Mouse (Mus musculus): ENCODE data around the gene Slc25a11. TPM values are rescaled to one million over a fixed set of nuclear protein-coding genes. Genes with fewer than 3 reads are reported as not detected.

Gene Slc25a11
- total RNA-seq, 1 experiment: 97.4 TPM

DNA sequence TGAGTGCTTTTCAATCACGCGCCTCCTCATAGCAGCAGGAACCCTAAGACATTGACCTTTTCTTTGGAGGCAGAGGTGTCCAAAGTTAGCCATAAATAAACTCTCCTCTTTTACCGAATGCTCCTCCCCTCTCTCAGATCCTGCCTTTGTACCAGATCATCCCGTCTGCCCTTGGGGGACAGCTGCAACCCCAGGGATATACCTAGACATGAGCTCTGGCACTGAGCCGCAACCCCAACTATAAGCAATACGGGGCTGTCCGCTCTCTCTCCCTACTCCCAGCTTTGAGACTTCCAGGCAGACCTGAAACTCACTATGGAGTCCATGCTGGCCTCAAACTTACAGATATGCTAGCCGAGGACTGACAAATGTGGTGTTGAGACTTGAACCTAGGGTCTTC, 19.4 kb upstream of the Slc25a11 start:
- H3K9me3 ChIP-seq (ENCODE audit: control insufficient read depth, insufficient read depth, low read depth, low read length): no peaks in the 10 kb centered on the region
- TF ChIP-seq MAFK (IDR thresholded peaks at IDR 0.05; ENCODE audit: insufficient read depth, low read depth, low read length): no peak
- TF ChIP-seq ZC3H11A (IDR thresholded peaks at IDR 0.05; ENCODE audit: borderline replicate concordance, low read depth, low read length): no peak
- no peak for TF ChIP-seq ZNF384 (IDR thresholded peaks at IDR 0.05; ENCODE audit: low read depth, low read length)
- no peak for TF ChIP-seq HCFC1 (IDR thresholded peaks at IDR 0.05; ENCODE audit: borderline replicate concordance, insufficient read depth, low read length)
- TF ChIP-seq CHD2 (IDR thresholded peaks at IDR 0.05; ENCODE audit: low read depth, low read length): no peak
- peaks cover 0 to 5% of the 10 kb centered on the region in 2 experiments; a peak in 2 of 4 replicates for H3K4me1 ChIP-seq (ENCODE audit: control insufficient read depth in 2 of 2, insufficient read depth in 2 of 2, low read length in 2 of 2, poor library complexity in 1 of 2)
- no peak for DNase-seq (ENCODE audit: low read depth, low spot score)
- in situ Hi-C loops (cut with MboI; ENCODE audit: low sequenced_read_pairs in 2 of 2, unreplicated experiment in 2 of 2): no loop called here
- H3K9ac ChIP-seq (ENCODE audit: insufficient read depth, low read depth, low read length, poor library complexity, severe bottlenecking): no peak overlapping the region; the same call in 1 of the 2 replicates
- H3K27ac ChIP-seq (ENCODE audit: insufficient read depth, low read depth, low read length, poor library complexity, severe bottlenecking): no peak overlapping the region
- H3K4me3 ChIP-seq (ENCODE audit: insufficient read depth in 1 of 2, low read depth in 1 of 2, low read length in 2 of 2, poor library complexity in 1 of 2, severe bottlenecking in 1 of 2): no peak overlapping the region
- H3K36me3 ChIP-seq (ENCODE audit: control insufficient read depth, insufficient read depth, low read length, poor library complexity, severe bottlenecking): peaks cover 34% of the 10 kb centered on the region

DNA sequence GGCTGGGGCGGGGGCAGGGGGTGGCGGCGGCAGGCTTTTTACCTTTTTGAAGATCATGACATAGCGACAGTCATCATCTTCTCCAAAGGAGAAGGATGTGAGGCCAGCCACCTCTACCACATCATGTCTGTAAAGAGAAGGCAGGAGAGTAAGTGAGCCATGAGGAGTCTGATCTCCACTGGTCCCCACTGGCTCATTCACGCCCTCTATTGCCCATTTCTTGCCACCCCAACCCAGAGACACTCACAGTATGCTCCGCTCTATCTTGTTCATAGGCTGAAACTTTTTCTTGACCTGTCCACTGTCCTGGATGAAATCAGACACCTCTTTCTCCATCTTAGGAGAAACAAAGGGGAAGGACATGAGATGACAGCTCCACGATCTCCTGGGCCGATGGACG, 17.5 kb upstream of the Slc25a11 start:
- Histone ChIP-seq H3K4me3 (ENCODE audit: insufficient read depth in 1 of 2, low read depth in 1 of 2, low read length in 2 of 2, poor library complexity in 1 of 2, severe bottlenecking in 1 of 2) (no peak overlapping the region), H3K36me3 (ENCODE audit: control insufficient read depth, insufficient read depth, low read length, poor library complexity, severe bottlenecking) (peaks cover 35% of the 10 kb centered on the region), H3K9ac (ENCODE audit: insufficient read depth, low read depth, low read length, poor library complexity, severe bottlenecking) (no peak overlapping the region), H3K27ac (ENCODE audit: insufficient read depth, low read depth, low read length, poor library complexity, severe bottlenecking) (no peak overlapping the region), H3K9me3 (ENCODE audit: control insufficient read depth, insufficient read depth, low read depth, low read length) (no peaks in the 10 kb centered on the region), H3K4me1 (ENCODE audit: control insufficient read depth in 2 of 2, insufficient read depth in 2 of 2, low read length in 2 of 2, poor library complexity in 1 of 2) (no peaks in the 10 kb centered on the region; a peak in 1 of 4 replicates)
- TF ChIP-seq HCFC1 (IDR thresholded peaks at IDR 0.05; ENCODE audit: borderline replicate concordance, insufficient read depth, low read length) (no peak), ZC3H11A (IDR thresholded peaks at IDR 0.05; ENCODE audit: borderline replicate concordance, low read depth, low read length) (no peak), ZNF384 (IDR thresholded peaks at IDR 0.05; ENCODE audit: low read depth, low read length) (no peak), CHD2 (IDR thresholded peaks at IDR 0.05; ENCODE audit: low read depth, low read length) (no peak), MAFK (IDR thresholded peaks at IDR 0.05; ENCODE audit: insufficient read depth, low read depth, low read length) (no peak)
- in situ Hi-C loops (cut with MboI; ENCODE audit: low sequenced_read_pairs in 2 of 2, unreplicated experiment in 2 of 2): no loop called here
- no peak for DNase-seq (ENCODE audit: low read depth, low spot score)

DNA sequence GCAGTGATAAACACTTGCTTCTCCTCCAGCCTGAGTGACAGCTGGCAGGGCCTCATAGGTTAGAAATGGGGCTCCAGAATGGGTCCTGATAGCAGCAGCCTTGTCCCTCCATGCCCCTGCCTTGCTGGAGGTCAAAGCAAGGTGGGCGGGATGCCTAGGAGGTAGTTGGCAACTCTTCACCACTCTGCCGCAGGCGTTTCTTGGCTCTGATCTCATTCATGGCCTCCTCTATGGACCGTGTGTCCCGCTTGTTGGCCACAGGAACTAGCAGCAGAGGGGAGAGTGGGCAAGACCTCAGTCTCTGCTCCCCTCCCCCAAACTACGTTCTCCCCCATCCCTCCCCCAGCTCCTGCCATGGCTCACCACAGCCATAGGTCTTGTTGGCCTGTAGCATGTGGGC, 16.7 kb upstream of the Slc25a11 start:
- Histone ChIP-seq H3K4me3 (ENCODE audit: insufficient read depth in 1 of 2, low read depth in 1 of 2, low read length in 2 of 2, poor library complexity in 1 of 2, severe bottlenecking in 1 of 2) (no peak overlapping the region), H3K36me3 (ENCODE audit: control insufficient read depth, insufficient read depth, low read length, poor library complexity, severe bottlenecking) (peaks cover 35% of the 10 kb centered on the region), H3K27ac (ENCODE audit: insufficient read depth, low read depth, low read length, poor library complexity, severe bottlenecking) (no peak overlapping the region; the same call in 1 of the 2 replicates), H3K9me3 (ENCODE audit: control insufficient read depth, insufficient read depth, low read depth, low read length) (no peaks in the 10 kb centered on the region), H3K4me1 (ENCODE audit: control insufficient read depth in 2 of 2, insufficient read depth in 2 of 2, low read length in 2 of 2, poor library complexity in 1 of 2) (peaks cover 0 to 3% of the 10 kb centered on the region in 2 experiments; a peak in 3 of 4 replicates), H3K9ac (ENCODE audit: insufficient read depth, low read depth, low read length, poor library complexity, severe bottlenecking) (no peak overlapping the region)
- in situ Hi-C loops (cut with MboI; ENCODE audit: low sequenced_read_pairs in 2 of 2, unreplicated experiment in 2 of 2): no loop called here
- TF ChIP-seq HCFC1 (IDR thresholded peaks at IDR 0.05; ENCODE audit: borderline replicate concordance, insufficient read depth, low read length): no peak
- TF ChIP-seq ZC3H11A (IDR thresholded peaks at IDR 0.05; ENCODE audit: borderline replicate concordance, low read depth, low read length): no peak
- no peak for TF ChIP-seq MAFK (IDR thresholded peaks at IDR 0.05; ENCODE audit: insufficient read depth, low read depth, low read length)
- TF ChIP-seq CHD2 (IDR thresholded peaks at IDR 0.05; ENCODE audit: low read depth, low read length): no peak
- no peak for TF ChIP-seq ZNF384 (IDR thresholded peaks at IDR 0.05; ENCODE audit: low read depth, low read length)
- DNase-seq (ENCODE audit: low read depth, low spot score): no peak

DNA sequence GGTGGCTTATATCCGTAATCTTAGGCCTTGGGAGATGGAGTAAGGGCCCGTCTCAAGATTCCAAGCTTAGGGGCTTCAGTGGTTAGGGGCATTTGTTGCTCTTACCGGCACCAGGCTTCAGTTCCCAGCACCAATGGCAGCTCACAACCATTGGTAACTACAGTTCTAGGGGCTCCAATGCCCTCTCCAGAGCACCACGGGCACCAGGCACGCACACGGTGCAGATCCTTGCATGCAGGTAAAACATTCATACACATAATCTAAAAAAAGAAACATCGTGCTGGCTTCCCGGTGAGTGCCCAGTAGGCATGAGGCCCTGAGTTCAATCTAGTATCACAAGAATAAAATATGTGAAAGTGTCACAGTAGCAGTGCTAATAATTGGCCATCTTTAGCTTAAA, 15.8 kb upstream of the Slc25a11 start:
- DNase-seq (ENCODE audit: low read depth, low spot score): no peak
- in situ Hi-C loops (cut with MboI; ENCODE audit: low sequenced_read_pairs in 2 of 2, unreplicated experiment in 2 of 2): no loop called here

More for the DNA sequence above, 15.8 kb upstream of the Slc25a11 start:
- Histone ChIP-seq H3K4me3 (ENCODE audit: insufficient read depth in 1 of 2, low read depth in 1 of 2, low read length in 2 of 2, poor library complexity in 1 of 2, severe bottlenecking in 1 of 2) (no peak overlapping the region), H3K9me3 (ENCODE audit: control insufficient read depth, insufficient read depth, low read depth, low read length) (no peaks in the 10 kb centered on the region), H3K9ac (ENCODE audit: insufficient read depth, low read depth, low read length, poor library complexity, severe bottlenecking) (no peak overlapping the region), H3K4me1 (ENCODE audit: control insufficient read depth in 2 of 2, insufficient read depth in 2 of 2, low read length in 2 of 2, poor library complexity in 1 of 2) (peaks cover 2 to 9% of the 10 kb centered on the region in 2 experiments), H3K36me3 (ENCODE audit: control insufficient read depth, insufficient read depth, low read length, poor library complexity, severe bottlenecking) (peaks cover 35% of the 10 kb centered on the region), H3K27ac (ENCODE audit: insufficient read depth, low read depth, low read length, poor library complexity, severe bottlenecking) (no peak overlapping the region; the same call in 1 of the 2 replicates)
- TF ChIP-seq ZC3H11A (IDR thresholded peaks at IDR 0.05; ENCODE audit: borderline replicate concordance, low read depth, low read length) (no peak), ZNF384 (IDR thresholded peaks at IDR 0.05; ENCODE audit: low read depth, low read length) (no peak), HCFC1 (IDR thresholded peaks at IDR 0.05; ENCODE audit: borderline replicate concordance, insufficient read depth, low read length) (no peak), CHD2 (IDR thresholded peaks at IDR 0.05; ENCODE audit: low read depth, low read length) (no peak), MAFK (IDR thresholded peaks at IDR 0.05; ENCODE audit: insufficient read depth, low read depth, low read length) (no peak)
